Mouse (Mus musculus) intestine, embryonic 16.5 days (tissue): ENCODE data around the gene Kank3. TPM values are rescaled to one million over a fixed set of nuclear protein-coding genes. Genes with fewer than 3 reads are reported as not detected.

ENCODE experiments used
- ATAC-seq: fragments of 200-750 bp; cut with Nextera tagmentation; 2 replicates; pipeline ENCODE4 v1.8.0; 2017; ENCODE audit warnings: moderate TSS enrichment, moderate library complexity
- H3K27ac ChIP-seq: fragments of 300-500 bp; sonication (generic); 2 replicates; pipeline ENCODE4 v1.5.1; 2014; ENCODE audit warnings: mild to moderate bottlenecking, low read length
- H3K27me3 ChIP-seq: fragments of 300-500 bp; sonication (generic); replicated peaks from 2 replicates; pipeline ENCODE4 v1.6.1; 2014; ENCODE audit warnings: low read length, control low read depth, mixed read lengths; ENCODE audit not compliant: control insufficient read depth, insufficient read depth
- H3K36me3 ChIP-seq: fragments of 300-500 bp; sonication (generic); 2 replicates; pipeline ENCODE4 v1.6.1; 2014; ENCODE audit warnings: low read length, control low read depth; ENCODE audit not compliant: control insufficient read depth, insufficient read depth
- H3K4me1 ChIP-seq: fragments of 300-500 bp; sonication (generic); 2 replicates; pipeline ENCODE4 v1.6.1; 2014; ENCODE audit warnings: low read length, control low read depth, mixed read lengths; ENCODE audit not compliant: control insufficient read depth, insufficient read depth
- H3K4me2 ChIP-seq: fragments of 300-500 bp; sonication (generic); 2 replicates; pipeline ENCODE4 v1.6.1; 2014; ENCODE audit warnings: low read depth, low read length, control low read depth
- H3K4me3 ChIP-seq: fragments of 300-500 bp; sonication (generic); 2 replicates; pipeline ENCODE4 v1.5.1; 2014; ENCODE audit warnings: mild to moderate bottlenecking, low read length
- H3K9ac ChIP-seq: fragments of 300-500 bp; sonication (generic); 2 replicates; pipeline ENCODE4 v1.6.1; 2014; ENCODE audit warnings: low read depth, low read length
- H3K9me3 ChIP-seq: fragments of 300-500 bp; sonication (generic); 2 replicates; pipeline ENCODE4 v1.6.1; 2016; ENCODE audit warnings: low read length, control low read depth; ENCODE audit not compliant: control insufficient read depth
- WGBS: fragments of 180-500 bp; shearing (Covaris S2); extraction: QIAGEN DNeasy Blood & Tissue Kit; methylation state at CpG from one replicate; pipeline ENCODE4 v1.1.7; 2014; 5-methylcytosine and 5-hydroxymethylcytosine counted together
- polyA plus RNA-seq: library from polyadenylated mRNA; unstranded; fragments of >200 nt; fragmentation: Nextera tagmentation; extraction: Ambion mirVana; gene quantifications from 2 replicates; pipeline ENCODE4 v1.2.1, GENCODE M21; 2015

Kank3 gene
- polyA plus RNA-seq, 1 experiment from 2014 or later = 22.7 TPM

DNA sequence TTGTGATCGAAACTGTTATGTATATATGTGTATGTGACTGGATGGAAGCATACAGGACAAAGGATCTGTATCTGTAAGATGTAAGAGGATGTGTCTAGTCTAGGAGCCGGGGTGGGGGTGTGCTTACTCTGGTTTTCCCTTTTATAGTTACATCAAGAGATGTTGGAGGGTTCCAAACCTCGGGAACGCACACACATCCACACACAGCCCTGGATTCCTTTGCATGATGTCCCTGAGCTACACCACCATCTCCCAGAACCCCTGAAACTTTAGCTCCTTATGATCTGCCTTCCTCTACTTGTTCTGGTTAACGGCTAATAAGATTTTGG is 30.4 kb upstream of the Kank3 start:
- peaks cover 44% of the 10 kb centered on the region for H3K4me1 ChIP-seq
- 74% methylated on average over 5 of the region's 5 CpGs for WGBS
- ATAC-seq = no peak
- no peaks in the 10 kb centered on the region for H3K9me3 ChIP-seq
- H3K9ac ChIP-seq = peak overlapping the region; percentile 40; the same call in 1 of the 2 replicates
- peak overlapping the region; percentile 87 for H3K4me2 ChIP-seq
- peak overlapping the region; percentile 74 for H3K27ac ChIP-seq
- H3K4me3 ChIP-seq = peak overlapping the region; percentile 61
- peaks cover 8% of the 10 kb centered on the region; the same call in 1 of the 2 replicates for H3K36me3 ChIP-seq
- no peaks in the 10 kb centered on the region for H3K27me3 ChIP-seq

DNA sequence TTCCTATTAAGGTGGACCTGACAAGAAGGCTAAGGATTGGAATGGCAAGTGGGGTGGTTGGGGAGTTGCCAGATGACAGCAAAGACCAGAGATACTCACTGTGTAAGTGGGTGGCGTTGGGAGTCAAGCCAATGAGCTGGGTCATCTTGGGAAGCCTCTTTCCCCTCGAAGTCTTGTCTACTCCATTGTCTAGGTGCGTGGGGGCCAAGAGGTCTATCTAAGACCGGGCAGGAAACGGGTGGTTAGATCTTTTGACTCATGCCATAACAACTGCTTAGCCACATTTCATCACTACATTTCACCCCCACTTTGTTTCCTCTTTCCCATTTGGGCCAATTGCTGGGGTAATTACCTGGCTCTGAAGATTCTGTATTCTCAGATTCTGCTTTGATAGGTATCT is 29.9 kb upstream of the Kank3 start:
- Histone ChIP-seq H3K27ac (peak overlapping the region; percentile 87), H3K4me1 (peaks cover 44% of the 10 kb centered on the region), H3K9ac (peak overlapping the region; percentile 75), H3K4me2 (peak overlapping the region; percentile 87), H3K9me3 (no peaks in the 10 kb centered on the region), H3K4me3 (peak overlapping the region; percentile 61), H3K36me3 (peaks cover 8% of the 10 kb centered on the region; the same call in 1 of the 2 replicates), H3K27me3 (no peaks in the 10 kb centered on the region)
- ATAC-seq = no peak
- WGBS = 81% methylated on average over 5 of the region's 5 CpGs

DNA sequence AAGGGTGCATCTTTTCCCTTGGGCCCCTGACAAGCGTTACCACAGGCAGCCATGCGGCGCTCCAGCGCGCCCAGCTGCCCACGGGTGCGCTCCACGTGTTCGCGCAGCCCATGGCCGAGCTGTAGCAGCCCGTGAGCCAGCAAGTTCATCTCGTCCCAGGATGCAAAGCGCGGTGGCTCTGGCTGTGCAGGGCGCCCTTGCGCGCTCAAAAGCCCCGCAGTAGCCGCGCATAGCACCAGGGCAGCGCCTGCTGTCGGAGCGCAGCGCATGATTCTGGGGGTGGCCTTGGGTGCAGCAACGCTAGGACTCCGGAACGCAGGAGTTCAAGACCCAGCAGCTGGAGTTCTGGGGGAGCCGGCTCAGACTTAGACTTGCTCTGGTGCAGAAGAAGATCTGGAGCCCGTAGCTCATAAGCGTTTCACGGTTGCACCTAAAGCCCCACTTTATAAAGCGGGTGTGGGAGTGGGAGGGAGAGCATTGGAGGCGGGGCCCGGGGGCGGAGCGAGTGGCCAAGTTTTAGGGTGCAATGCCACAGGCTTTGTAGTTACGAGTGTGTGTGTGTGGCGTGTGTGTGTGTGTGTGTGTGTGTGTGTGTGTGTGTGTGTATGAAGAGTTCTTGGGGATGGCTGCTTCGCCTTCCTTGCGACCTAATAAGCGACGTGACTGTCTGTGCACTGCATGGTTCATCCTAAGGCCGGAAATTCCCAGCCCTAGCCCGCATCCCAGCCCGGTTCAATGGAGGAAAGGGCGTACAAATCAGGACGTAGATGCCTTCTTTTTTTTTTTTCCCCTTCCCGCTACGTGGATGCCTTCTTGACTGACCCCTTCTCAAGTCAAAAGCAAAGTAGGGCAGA is 29.0 kb upstream of the Kank3 start, which contains the start of gene Angptl4:
Angptl4 (minus strand) TSS at position 707 of the 854 bp plus-strand sequence.
- Histone ChIP-seq H3K9me3 (no peaks in the 10 kb centered on the region), H3K9ac (peak within 1 kb of the TSS; percentile 75), H3K27ac (peak within 1 kb of the TSS; percentile 87), H3K4me2 (peak within 1 kb of the TSS; percentile 87), H3K4me3 (peak within 1 kb of the TSS; percentile 61), H3K36me3 (peaks cover 8% of the 10 kb centered on the region; the same call in 1 of the 2 replicates), H3K27me3 (no peaks in the 10 kb centered on the region), H3K4me1 (peaks cover 44% of the 10 kb centered on the region)
- peak; percentile 86 for ATAC-seq
- WGBS = under 1% methylated on average over 50 of the region's 50 CpGs

DNA sequence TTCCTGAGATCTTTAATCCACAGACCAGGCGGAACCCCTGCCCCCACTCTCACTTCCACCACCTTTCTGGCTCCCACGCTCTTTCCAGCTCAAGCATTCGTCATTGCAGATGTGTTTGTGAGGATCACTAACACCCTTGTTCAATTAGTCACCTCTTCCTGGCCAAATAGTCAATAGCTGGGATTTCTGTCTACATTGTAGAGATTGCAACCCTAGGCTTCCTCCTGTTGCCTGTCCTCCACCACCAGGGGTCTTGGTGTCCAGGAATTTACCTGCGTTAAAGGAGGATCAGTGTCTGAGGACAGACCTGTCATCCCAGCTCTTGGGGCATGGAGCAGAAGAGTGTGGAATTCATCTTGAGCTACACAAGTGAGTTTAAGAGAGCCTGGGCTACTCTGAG is 28.3 kb upstream of the Kank3 start:
- Histone ChIP-seq H3K9ac (peak overlapping the region; percentile 75), H3K4me2 (peak overlapping the region; percentile 87), H3K36me3 (peaks cover 3% of the 10 kb centered on the region; the same call in 1 of the 2 replicates), H3K27ac (peak overlapping the region; percentile 87), H3K4me1 (peaks cover 44% of the 10 kb centered on the region), H3K9me3 (no peaks in the 10 kb centered on the region), H3K27me3 (no peaks in the 10 kb centered on the region), H3K4me3 (peak overlapping the region; percentile 61)
- no peak for ATAC-seq
- WGBS = 39% methylated on average over 4 of the region's 4 CpGs

DNA sequence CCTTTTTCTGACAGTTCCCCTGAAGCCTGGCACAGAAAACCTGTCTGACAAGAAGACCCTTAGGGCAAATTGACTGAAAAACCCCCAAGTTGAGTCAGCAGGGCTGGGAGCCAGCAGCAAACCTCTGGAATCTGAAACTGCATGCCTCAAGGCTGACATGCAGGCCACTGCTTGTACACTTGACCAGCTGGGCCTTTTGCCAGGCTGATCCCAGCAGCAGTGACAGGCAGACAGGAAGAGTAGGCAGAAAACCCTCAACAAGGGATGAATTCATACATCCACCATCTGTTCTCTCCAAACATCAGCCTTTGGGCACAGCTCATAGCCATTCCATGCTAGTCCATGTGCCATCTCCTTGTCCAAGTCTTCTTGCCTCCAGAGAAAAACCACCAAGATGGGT is 26.9 kb upstream of the Kank3 start:
- Histone ChIP-seq H3K36me3 (no peaks in the 10 kb centered on the region), H3K4me3 (no peak overlapping the region), H3K4me1 (peaks cover 44% of the 10 kb centered on the region), H3K27ac (no peak overlapping the region; the same call in 1 of the 2 replicates), H3K9ac (no peak overlapping the region), H3K4me2 (no peak overlapping the region), H3K27me3 (no peaks in the 10 kb centered on the region), H3K9me3 (no peaks in the 10 kb centered on the region)
- no peak for ATAC-seq

DNA sequence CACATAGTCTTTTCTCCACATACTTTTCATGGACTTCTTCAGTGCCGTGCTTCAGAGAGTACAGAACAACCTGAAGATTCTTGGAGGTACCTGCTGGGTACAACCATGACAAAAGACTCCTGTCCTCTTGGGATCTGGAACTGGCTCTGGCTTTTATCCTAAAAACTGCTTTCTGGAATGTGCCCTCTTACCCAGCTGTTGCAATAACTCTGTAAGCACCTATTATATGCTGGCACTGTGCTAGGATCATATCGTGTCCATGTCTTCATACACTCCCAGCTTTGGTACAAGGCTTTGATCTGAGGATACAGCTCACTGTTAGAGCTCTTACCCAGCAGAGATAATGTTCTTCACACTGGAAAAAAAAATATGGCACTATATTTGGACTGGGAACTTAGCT is 25.4 kb upstream of the Kank3 start:
- WGBS = 82% methylated on average over 2 of the region's 2 CpGs
- Histone ChIP-seq H3K4me2 (no peak overlapping the region), H3K36me3 (no peaks in the 10 kb centered on the region), H3K27ac (no peak overlapping the region), H3K4me1 (peaks cover 29% of the 10 kb centered on the region), H3K9ac (no peak overlapping the region), H3K27me3 (no peaks in the 10 kb centered on the region), H3K9me3 (no peaks in the 10 kb centered on the region), H3K4me3 (no peak overlapping the region)
- no peak for ATAC-seq

DNA sequence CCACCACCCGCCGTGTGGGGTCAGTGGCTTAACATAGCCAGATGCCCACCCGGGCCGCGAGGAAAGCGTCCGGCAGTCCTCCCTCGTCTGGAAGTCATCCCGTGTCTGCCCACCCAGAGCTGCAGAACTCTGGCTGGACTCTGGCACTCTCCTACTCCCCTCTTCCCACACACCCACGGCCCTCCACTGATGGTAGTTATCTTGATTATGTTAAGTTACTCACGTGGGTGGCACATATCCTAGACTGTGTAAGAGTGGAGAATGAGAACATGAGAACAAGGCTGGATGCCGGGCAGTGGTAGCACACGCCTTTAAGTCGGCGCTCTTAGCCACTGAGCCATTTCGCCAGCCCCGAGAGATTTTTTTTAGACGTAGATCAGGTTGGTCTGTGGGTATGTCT is 23.9 kb upstream of the Kank3 start:
- H3K4me1 ChIP-seq = peaks cover 19% of the 10 kb centered on the region
- no peaks in the 10 kb centered on the region for H3K9me3 ChIP-seq
- no peak for ATAC-seq
- no peaks in the 10 kb centered on the region for H3K27me3 ChIP-seq
- no peak overlapping the region for H3K4me3 ChIP-seq
- H3K27ac ChIP-seq = no peak overlapping the region
- H3K9ac ChIP-seq = no peak overlapping the region
- 77% methylated on average over 18 of the region's 18 CpGs for WGBS
- H3K4me2 ChIP-seq = no peak overlapping the region
- H3K36me3 ChIP-seq = no peaks in the 10 kb centered on the region

DNA sequence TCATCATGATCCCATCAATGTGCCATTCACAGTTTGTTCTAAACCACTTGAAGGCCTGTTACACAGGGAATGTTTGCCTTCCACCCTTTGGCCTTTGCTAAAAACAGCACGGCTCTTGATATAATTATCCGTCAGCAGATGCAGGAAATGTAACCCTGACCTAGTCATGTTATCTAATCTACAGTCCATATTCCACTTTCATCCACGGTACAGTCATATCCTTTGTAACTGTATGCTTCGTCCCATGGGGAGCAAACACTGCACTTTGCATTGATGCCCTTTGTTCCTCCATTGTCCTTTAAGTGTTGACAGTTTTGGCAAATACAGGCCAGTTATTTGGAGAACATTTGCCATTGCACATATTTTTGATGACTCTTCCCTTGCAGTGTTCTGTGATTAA is 21.6 kb upstream of the Kank3 start:
- Histone ChIP-seq H3K27ac (peak overlapping the region; percentile 61; the same call in 1 of the 2 replicates), H3K36me3 (no peaks in the 10 kb centered on the region), H3K27me3 (no peaks in the 10 kb centered on the region), H3K4me2 (no peak overlapping the region), H3K4me1 (no peaks in the 10 kb centered on the region; the same call in 1 of the 2 replicates), H3K4me3 (no peak overlapping the region), H3K9me3 (no peaks in the 10 kb centered on the region), H3K9ac (no peak overlapping the region)
- ATAC-seq = peak; percentile 97
- WGBS = 32% methylated on average over 4 of the region's 4 CpGs

DNA sequence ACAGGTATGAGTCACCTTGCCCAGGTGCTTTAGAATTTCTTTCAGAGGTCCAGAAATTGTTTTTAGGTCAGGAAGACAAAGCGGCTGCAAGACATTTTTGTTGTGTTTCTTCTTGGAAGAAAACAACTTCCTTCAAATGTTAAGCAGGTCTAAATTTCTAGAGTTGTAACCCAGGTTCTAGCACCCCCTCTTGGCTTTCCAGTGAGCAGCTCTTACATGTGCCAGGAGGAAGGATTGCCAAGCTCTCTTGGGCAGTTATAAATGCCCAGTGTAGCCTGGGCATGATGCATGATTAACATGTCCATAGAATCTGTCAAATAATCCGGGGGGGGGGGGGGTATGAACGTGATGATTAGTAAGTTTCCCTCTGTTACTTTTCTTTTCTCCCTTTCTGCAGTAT is 12.0 kb upstream of the Kank3 start:
- ATAC-seq = no peak
- 60% methylated on average over 3 of the region's 3 CpGs for WGBS

More for the DNA sequence above, 12.0 kb upstream of the Kank3 start:
- no peaks in the 10 kb centered on the region for H3K27me3 ChIP-seq
- no peak overlapping the region for H3K27ac ChIP-seq
- H3K4me3 ChIP-seq = no peak overlapping the region
- H3K9me3 ChIP-seq = no peaks in the 10 kb centered on the region
- no peaks in the 10 kb centered on the region for H3K36me3 ChIP-seq
- peaks cover 3% of the 10 kb centered on the region; the same call in 1 of the 2 replicates for H3K4me1 ChIP-seq
- no peak overlapping the region for H3K4me2 ChIP-seq
- H3K9ac ChIP-seq = no peak overlapping the region
